Mouse (Mus musculus) myocyte (in vitro differentiated cells): Measurements from ENCODE around the gene Gm38119. TPM values are rescaled to one million over a fixed set of nuclear protein-coding genes. Genes with fewer than 3 reads are reported as not detected.
"Not testable (repeated sequence)": the region's sequence is repeated elsewhere in the genome, so short reads cannot be mapped to it uniquely, and the experiment has no call there.

Experiments used
- H3K27me3 ChIP-seq: one replicate; pipeline ENCODE4 v1.6.1; 2011; ENCODE audit not compliant: control insufficient read depth, insufficient read depth, insufficient read length
- H3K36me3 ChIP-seq: one replicate; pipeline ENCODE4 v1.6.1; 2011; ENCODE audit not compliant: control insufficient read depth, insufficient read depth
- H3K4me2 ChIP-seq: one replicate; pipeline ENCODE4 v1.6.1; 2011; ENCODE audit warnings: low read depth, control low read depth
- H3K4me3 ChIP-seq: one replicate; pipeline ENCODE4 v1.5.1; 2011; ENCODE audit warnings: mild to moderate bottlenecking, control low read depth, moderate library complexity
- H3K79me2 ChIP-seq: one replicate; pipeline ENCODE4 v1.6.1; 2011; ENCODE audit not compliant: control insufficient read depth, insufficient read depth
- H3ac ChIP-seq: one replicate; pipeline ENCODE4 v1.6.1; 2011; ENCODE audit not compliant: control insufficient read depth, insufficient read length
- CEBPB ChIP-seq: IDR thresholded peaks from 2 replicates; pipeline ENCODE4 v1.6.1; 2011; ENCODE audit warnings: mild to moderate bottlenecking, moderate library complexity; ENCODE audit not compliant: poor library complexity, insufficient read depth, severe bottlenecking
- E2F4 ChIP-seq: IDR thresholded peaks from one replicate; pipeline ENCODE4 v1.6.1; 2011; ENCODE audit warnings: mild to moderate bottlenecking, control low read depth, moderate library complexity; ENCODE audit not compliant: insufficient read depth
- MAX ChIP-seq: IDR thresholded peaks from one replicate; pipeline ENCODE4 v1.6.1; 2011; ENCODE audit warnings: low read depth, mild to moderate bottlenecking, control low read depth
- MYOD1 ChIP-seq, 3 experiments: IDR thresholded peaks; one replicate each; pipeline ENCODE4 v1.6.1; 2011; ENCODE audit warnings: control low read depth in 2 of 3, low read depth in 2 of 3, mild to moderate bottlenecking in 2 of 3, moderate library complexity in 1 of 3; ENCODE audit not compliant: insufficient read length in 2 of 3, control insufficient read depth in 1 of 3
- MYOG ChIP-seq, 3 experiments: IDR thresholded peaks; one replicate each; pipeline ENCODE4 v1.6.1; 2011; ENCODE audit warnings: control low read depth in 2 of 3, low read depth in 2 of 3, mild to moderate bottlenecking in 2 of 3; ENCODE audit not compliant: insufficient read length in 2 of 3, control insufficient read depth in 1 of 3, insufficient read depth in 1 of 3
- POLR2A ChIP-seq: IDR thresholded peaks from one replicate; pipeline ENCODE4 v1.6.1; 2011; ENCODE audit warnings: low read depth, mild to moderate bottlenecking, control low read depth, moderate library complexity; ENCODE audit not compliant: insufficient read length
- POLR2AphosphoS2 ChIP-seq: IDR thresholded peaks from one replicate; pipeline ENCODE4 v1.6.1; 2011; ENCODE audit warnings: low read depth, control low read depth; ENCODE audit not compliant: insufficient read length
- REST ChIP-seq: IDR thresholded peaks from one replicate; pipeline ENCODE4 v1.6.1; 2011; ENCODE audit warnings: mild to moderate bottlenecking, control low read depth, moderate library complexity; ENCODE audit not compliant: insufficient read depth, insufficient read length
- SRF ChIP-seq: IDR thresholded peaks from one replicate; pipeline ENCODE4 v1.6.1; 2011; ENCODE audit warnings: low read depth; ENCODE audit not compliant: control insufficient read depth, insufficient read length
- TCF12 ChIP-seq: IDR thresholded peaks from one replicate; pipeline ENCODE4 v1.6.1; 2011; ENCODE audit warnings: mild to moderate bottlenecking, control low read depth; ENCODE audit not compliant: poor library complexity, insufficient read depth, severe bottlenecking
- TCF3 ChIP-seq: IDR thresholded peaks from one replicate; pipeline ENCODE4 v1.6.1; 2011; ENCODE audit warnings: low read depth, control low read depth; ENCODE audit not compliant: insufficient read length
- USF1 ChIP-seq: IDR thresholded peaks from one replicate; pipeline ENCODE4 v1.6.1; 2011; ENCODE audit warnings: low read depth, mild to moderate bottlenecking, control low read depth, moderate library complexity
- polyA plus RNA-seq: library from polyadenylated mRNA; unstranded; fragments of >200 nt; fragmentation: generic; extraction: Trizol; gene quantifications from one replicate; pipeline ENCODE4 v1.2.1, GENCODE M21; 2012; ENCODE audit warnings: missing spikeins

Gene Gm38119
- polyA plus RNA-seq, 1 experiment = not detected

DNA sequence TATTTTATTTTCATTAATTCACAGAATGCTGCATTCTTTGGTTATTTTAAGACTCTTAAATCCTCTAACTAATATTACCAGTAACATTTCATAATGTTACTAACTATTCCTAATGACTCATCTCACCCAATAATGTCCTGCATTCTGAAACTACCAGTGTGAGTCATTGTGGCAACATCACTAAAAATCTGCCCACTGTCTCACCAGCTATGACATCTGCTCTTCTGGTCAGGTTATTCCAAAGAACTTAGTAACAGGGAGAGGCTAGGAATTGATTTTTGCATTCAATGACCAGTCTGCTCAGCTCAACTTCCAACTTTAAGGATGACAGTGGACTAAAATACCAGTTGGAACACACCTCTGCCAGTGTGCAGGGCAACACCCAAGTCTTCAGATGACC, 47.2 kb downstream of the Gm38119 start:
- TF ChIP-seq TCF12 (no peak), MYOG (IDR thresholded peaks at IDR 0.05; ENCODE audit: control insufficient read depth in 1 of 3, insufficient read depth in 1 of 3, insufficient read length in 2 of 3, low read depth in 2 of 3) (no peak), POLR2AphosphoS2 (no peak), CEBPB (0 out of 2 replicates have a peak, but pooled peaks have one; percentile 53), REST (no peak), SRF (no peak), E2F4 (no peak), USF1 (no peak), MAX (no peak), POLR2A (no peak), TCF3 (no peak), MYOD1 (IDR thresholded peaks at IDR 0.05; ENCODE audit: control insufficient read depth in 1 of 3, insufficient read length in 2 of 3, low read depth in 2 of 3) (peak in 1 of 3 experiments; percentile 13)
- Histone ChIP-seq H3ac (no peak overlapping the region), H3K36me3 (no peaks in the 10 kb centered on the region), H3K27me3 (no peaks in the 10 kb centered on the region), H3K4me3 (no peak overlapping the region), H3K79me2 (no peaks in the 10 kb centered on the region), H3K4me2 (peak overlapping the region; percentile 54)

DNA sequence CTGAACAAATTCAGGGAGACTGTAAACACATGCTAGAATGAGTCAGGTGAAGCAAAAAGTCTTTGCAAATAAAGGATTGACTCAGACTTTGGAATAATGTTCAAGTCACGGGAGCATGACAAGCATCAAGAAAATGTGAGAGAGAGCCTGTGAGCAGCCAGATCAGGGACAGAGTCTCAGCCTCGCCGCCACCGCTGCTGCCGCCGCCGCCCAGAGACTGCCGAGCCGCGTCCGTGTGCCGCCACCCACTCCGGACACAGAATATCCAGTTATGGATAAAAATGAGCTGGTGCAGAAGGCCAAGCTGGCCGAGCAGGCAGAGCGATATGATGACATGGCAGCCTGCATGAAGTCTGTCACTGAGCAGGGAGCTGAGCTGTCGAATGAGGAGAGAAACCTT, 49.7 kb downstream of the Gm38119 start:
- H3K4me2 ChIP-seq = not testable (repeated sequence)

More for the DNA sequence above, 49.7 kb downstream of the Gm38119 start:
- not testable (repeated sequence) for H3K79me2 ChIP-seq, H3K4me3 ChIP-seq, H3K27me3 ChIP-seq, H3K36me3 ChIP-seq, H3ac ChIP-seq

Other genes with a start within 250 kb of the Gm38119 start
- gene Sprr4, start 238.6 kb downstream of the Gm38119 start, polyA plus RNA-seq = not detected
- not detected for gene 2310046K23Rik, start 204.6 kb downstream of the Gm38119 start, polyA plus RNA-seq
- not detected for gene Ivl, start 165.4 kb downstream of the Gm38119 start, polyA plus RNA-seq
- gene Smcp, start 150.1 kb downstream of the Gm38119 start, polyA plus RNA-seq = not detected
- not detected for gene 2210017I01Rik, start 131.6 kb downstream of the Gm38119 start, polyA plus RNA-seq
- not detected for gene Lce6a, start 117.4 kb downstream of the Gm38119 start, polyA plus RNA-seq
- gene Lce1a1, start 90.8 kb downstream of the Gm38119 start, polyA plus RNA-seq = not detected
- gene Lce1b, start 82.2 kb downstream of the Gm38119 start, polyA plus RNA-seq = not detected
- not detected for gene Lce1a2, start 68.8 kb downstream of the Gm38119 start, polyA plus RNA-seq
- gene Lce1c, start 59.8 kb downstream of the Gm38119 start, polyA plus RNA-seq = not detected
- not detected for gene Lce1d, start 51.9 kb downstream of the Gm38119 start, polyA plus RNA-seq
- gene Lce1e, start 30.0 kb downstream of the Gm38119 start, polyA plus RNA-seq = not detected
- 0.19 TPM for gene Lce1f, start 18.7 kb downstream of the Gm38119 start, polyA plus RNA-seq
- gene Lce1g, start 13.2 kb upstream of the Gm38119 start, polyA plus RNA-seq = 0.07 TPM
- not detected for gene Lce1h, start 26.0 kb upstream of the Gm38119 start, polyA plus RNA-seq
- gene Lce1i, start 39.8 kb upstream of the Gm38119 start, polyA plus RNA-seq = not detected
- not detected for gene Lce1j, start 51.4 kb upstream of the Gm38119 start, polyA plus RNA-seq
- not detected for gene Lce1k, start 68.8 kb upstream of the Gm38119 start, polyA plus RNA-seq
- gene Kprp, start 88.2 kb upstream of the Gm38119 start, polyA plus RNA-seq = not detected
- gene Lce1l, start 112.2 kb upstream of the Gm38119 start, polyA plus RNA-seq = not detected
- gene 2310050C09Rik, start 131.1 kb upstream of the Gm38119 start, polyA plus RNA-seq = not detected
- not detected for gene Lce3a, start 187.1 kb upstream of the Gm38119 start, polyA plus RNA-seq
- gene Lce3b, start 193.9 kb upstream of the Gm38119 start, polyA plus RNA-seq = not detected
- not detected for gene Lce3c, start 205.4 kb upstream of the Gm38119 start, polyA plus RNA-seq
- not detected for gene Lce3d, start 218.3 kb upstream of the Gm38119 start, polyA plus RNA-seq
- gene Lce3e, start 228.0 kb upstream of the Gm38119 start, polyA plus RNA-seq = not detected